Mouse (Mus musculus) left cerebral cortex, adult 18-20 months (tissue): ENCODE measurements around the gene Arpc2. TPM values are rescaled to one million over a fixed set of nuclear protein-coding genes. Genes with fewer than 3 reads are reported as not detected.

Experiments
- microRNA-seq, 2 experiments: library from miRNA; unstranded; fragments of <30 nt; microRNA quantifications; one replicate each; pipeline ENCODE4 v1.2.0; 2021
- total RNA-seq, 2 experiments: library from RNA; stranded (reverse); gene quantifications; 2 replicates each; pipeline ENCODE4 v1.2.3; 2021

The Arpc2 gene
- total RNA-seq, 2 experiments from 2014 or later: 244 to 263 TPM

Small RNA genes within 50 kb of the gene (microRNA-seq; reads per million reads assigned to microRNA genes)
- 0 reads per million in 2 experiments for gene Mir1928

Other genes with a start within 250 kb of the Arpc2 start
- 10 to 100 TPM; 36.7 to 39.6 TPM for gene Tns1, start 111.6 kb upstream of the Arpc2 start, total RNA-seq
- not detected for gene Rufy4, start 110.5 kb upstream of the Arpc2 start, total RNA-seq
- not detected for gene Cxcr2, start 82.1 kb upstream of the Arpc2 start, total RNA-seq
- not detected for gene Cxcr1, start 41.5 kb upstream of the Arpc2 start, total RNA-seq
- gene Gpbar1, start 42.5 kb downstream of the Arpc2 start, total RNA-seq: not detected
- 100 to 1,000 TPM; 141 to 150 TPM for gene Aamp, start 48.7 kb downstream of the Arpc2 start, total RNA-seq
- 100 to 1,000 TPM; 179 TPM for gene Pnkd, start 48.8 kb downstream of the Arpc2 start, total RNA-seq
- 10 to 100 TPM; 19.1 to 24.1 TPM for gene Tmbim1, start 69.5 kb downstream of the Arpc2 start, total RNA-seq
- gene Catip, start 126.0 kb downstream of the Arpc2 start, total RNA-seq: 1 to 10 TPM in 1 of 2 experiments, under 1 TPM in 1; 0.82 to 1.5 TPM
- 1 to 10 TPM; 3.8 to 5.5 TPM for gene Slc11a1, start 139.1 kb downstream of the Arpc2 start, total RNA-seq
- 10 to 100 TPM; 26.1 to 26.4 TPM for gene Ctdsp1, start 155.4 kb downstream of the Arpc2 start, total RNA-seq
- gene Vil1, start 173.3 kb downstream of the Arpc2 start, total RNA-seq: 1 to 10 TPM in 1 of 2 experiments, under 1 TPM in 1; 0.79 to 1.6 TPM